Mouse (Mus musculus) urinary bladder, adult 18-20 months (tissue): ENCODE results near the gene Gm14327.
"Not testable (repeated sequence)": the region's sequence is repeated elsewhere in the genome, so short reads cannot be mapped to it uniquely, and the experiment has no call there.

Experiments used
- DNase-seq, 2 experiments: peaks; one replicate each; pipeline ENCODE4 v3.0.0; 2022; ENCODE audit warnings: low spot score in 2 of 2, mixed read lengths in 2 of 2

Gm14327 gene

DNA sequence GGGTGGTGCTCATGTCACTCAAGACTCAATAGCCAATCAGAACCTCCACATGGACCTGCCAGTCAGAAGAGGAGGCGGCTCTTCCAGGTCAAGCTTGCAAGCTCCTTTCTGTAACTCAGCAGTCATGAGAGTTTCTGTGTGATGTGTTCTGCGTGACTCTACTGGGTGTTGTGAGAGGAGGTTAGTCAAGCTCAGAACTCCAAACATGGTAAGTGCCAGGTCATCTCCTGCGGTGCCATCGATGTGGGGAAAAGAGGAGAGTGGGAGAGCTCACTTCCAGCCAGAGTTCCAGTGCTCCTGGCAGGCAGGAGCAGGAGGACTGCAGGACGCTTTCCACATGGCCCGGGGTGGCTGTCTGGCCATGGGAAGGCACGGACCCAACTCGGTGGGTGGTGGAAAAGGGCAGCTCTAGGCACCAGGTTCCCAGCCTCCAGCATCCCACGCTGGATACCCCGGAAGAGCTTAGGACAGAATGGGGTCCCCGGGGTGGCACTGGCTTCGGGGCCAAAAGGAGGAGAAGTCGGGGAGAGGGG, at the start of gene Gm14327:
Gm14327 (plus strand) TSS at position 51 of the 533 bp plus-strand sequence.
- not testable (repeated sequence) for DNase-seq

DNA sequence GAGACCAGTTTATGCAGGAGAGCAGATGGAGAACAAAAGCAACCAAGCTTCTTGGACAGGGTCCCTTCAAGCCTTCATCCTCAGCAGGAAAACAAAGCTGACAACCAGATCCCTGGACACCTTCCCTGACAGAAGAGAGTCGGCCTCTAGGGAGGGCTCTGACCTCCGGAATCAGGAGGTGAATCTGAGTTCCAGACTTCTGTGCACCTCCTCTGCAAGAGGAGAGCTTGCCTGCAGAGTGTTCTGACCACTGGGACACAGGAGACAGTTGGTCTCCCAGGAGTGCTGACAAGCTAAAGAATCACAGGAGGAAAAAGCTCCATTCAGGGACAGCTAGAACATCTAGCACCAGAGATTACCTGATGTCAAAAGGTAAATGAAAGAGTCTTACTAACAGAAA, 34.6 kb upstream of the Gm14327 start:
- DNase-seq = not testable (repeated sequence)

DNA sequence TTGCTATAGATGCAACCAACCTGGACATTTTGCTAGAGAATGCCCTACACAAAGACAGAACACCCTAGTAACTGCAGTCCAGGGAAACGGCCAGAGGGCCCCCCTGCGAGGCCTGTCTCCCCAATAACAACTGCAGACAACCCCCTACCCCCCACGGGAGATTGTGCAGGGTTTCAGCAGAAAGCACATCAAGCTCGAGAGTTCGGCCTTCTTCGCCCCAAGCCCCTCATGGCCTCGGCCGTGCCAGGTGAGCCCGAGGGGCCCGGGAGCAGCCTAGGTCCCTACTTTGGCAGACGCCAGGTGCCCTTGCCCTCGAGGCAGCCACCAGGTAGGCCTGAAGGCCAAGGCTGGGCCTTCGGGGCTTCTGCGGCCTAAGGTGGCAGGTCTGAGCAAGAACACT, 9.2 kb upstream of the Gm14327 start:
- not testable (repeated sequence) for DNase-seq

DNA sequence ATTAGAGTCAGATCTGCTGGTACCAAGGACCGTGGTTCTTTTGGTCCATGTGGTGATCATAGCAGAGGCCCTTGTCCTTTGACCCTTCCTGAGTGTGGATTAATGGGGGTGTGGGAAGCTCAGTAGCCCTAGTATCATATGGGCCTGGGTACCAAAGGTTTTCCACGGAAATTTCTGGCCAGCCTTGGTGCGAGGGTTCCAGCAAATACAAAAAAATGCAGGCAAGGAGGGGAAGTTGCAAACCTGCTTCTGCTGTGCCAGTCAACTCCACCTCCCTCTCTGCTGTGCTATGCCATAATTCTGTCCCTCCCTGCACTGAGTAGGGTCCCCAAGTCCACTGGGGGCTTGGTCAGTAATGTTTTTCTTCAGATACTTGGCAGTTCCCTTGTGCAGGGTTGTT, 1.3 kb downstream of the Gm14327 start:
- not testable (repeated sequence) for DNase-seq

DNA sequence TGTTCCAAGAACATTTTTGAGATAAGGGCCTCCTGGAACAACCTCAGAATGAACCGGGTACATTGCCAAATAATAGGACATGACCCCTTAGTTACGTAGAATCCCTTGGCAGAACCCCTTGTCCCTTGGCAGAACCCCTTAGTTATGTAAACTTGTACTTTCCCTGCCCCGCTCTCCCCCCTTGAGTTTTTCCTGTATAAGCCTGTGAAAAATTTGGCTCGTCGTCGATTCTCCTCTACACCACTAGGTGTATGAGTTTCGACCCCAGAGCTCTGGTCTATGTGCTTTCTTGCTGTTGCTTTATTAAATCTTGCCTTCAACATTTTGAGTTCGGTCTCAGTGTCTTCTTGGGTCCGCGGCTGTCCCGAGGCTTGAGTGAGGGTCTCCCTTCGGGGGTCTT, 6.4 kb downstream of the Gm14327 start:
- DNase-seq = not testable (repeated sequence)

DNA sequence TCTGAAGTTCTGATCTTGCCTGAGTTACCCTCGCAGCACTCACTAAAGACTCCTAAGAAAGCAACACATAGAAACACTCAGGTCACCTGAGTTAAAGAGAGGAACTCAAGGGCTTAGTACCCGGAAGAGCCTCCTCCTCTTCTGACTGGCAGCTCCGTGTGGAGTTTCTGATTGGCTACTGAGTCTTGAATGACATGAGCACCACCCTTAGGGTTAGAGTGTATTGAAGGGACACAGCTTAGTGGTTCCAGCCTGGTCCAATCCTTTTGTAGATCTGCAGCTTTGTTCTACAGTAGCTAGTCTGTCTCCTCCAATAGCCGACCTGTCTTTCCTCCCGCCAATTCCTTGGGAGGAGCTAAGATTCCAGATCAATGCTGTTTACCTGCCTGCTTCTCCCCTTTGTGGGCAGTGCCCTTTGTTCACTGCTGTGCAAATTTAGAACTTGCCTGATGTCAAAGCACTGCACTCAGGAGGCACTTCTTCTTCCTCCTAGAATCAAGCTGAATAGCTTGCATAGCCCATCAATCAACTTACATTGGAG, 28.7 kb downstream of the Gm14327 start, which contains the start of gene Zfp972:
Zfp972 (minus strand) TSS at position 51 of the 541 bp plus-strand sequence.
- not testable (repeated sequence) for DNase-seq
